Mouse (Mus musculus) T-cell, adult 2 months (primary cell): ENCODE measurements around the gene Apeh.

Experiments
- DNase-seq: peaks from one replicate; pipeline ENCODE4 v3.0.0; 2022; ENCODE audit warnings: low spot score

Apeh gene

DNA sequence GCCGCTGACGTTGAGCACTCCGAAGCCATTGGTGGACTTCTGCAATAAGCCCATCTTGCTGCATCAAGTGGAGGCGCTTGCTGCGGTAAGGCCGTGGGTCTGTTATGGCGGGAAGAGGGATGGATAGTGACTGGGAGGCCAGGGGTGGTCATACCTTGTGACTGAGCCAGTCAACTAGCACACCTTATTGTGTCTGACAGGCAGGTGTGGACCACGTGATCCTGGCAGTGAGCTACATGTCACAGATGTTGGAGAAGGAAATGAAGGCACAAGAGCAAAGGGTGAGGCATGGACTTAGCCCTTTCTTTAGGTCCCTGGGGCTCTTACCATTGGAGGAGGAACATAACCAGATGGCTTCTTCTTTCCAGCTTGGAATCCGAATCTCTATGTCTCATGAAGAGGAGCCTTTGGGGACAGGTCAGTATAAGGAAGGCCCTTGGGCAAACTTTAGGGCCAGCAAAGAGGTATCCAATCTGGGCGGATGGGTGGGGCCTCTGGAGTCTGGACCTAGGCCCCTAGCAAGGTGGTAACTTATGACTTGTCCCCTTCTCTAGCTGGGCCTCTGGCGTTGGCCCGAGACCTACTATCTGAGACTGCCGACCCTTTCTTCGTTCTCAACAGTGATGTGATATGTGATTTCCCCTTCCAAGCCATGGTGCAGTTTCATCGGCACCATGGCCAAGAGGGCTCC lies 44.7 kb downstream of the Apeh start:
- DNase-seq = peak; percentile 38

- DNase-seq = peak; percentile 97
Measured at GRCm38 (mm10) chr9:108049016-108049455, 45.4 kb downstream of the Apeh start, which contains the start of gene Gmppb. TSS of gene Gmppb (plus strand) at chr9:108049242.

DNA sequence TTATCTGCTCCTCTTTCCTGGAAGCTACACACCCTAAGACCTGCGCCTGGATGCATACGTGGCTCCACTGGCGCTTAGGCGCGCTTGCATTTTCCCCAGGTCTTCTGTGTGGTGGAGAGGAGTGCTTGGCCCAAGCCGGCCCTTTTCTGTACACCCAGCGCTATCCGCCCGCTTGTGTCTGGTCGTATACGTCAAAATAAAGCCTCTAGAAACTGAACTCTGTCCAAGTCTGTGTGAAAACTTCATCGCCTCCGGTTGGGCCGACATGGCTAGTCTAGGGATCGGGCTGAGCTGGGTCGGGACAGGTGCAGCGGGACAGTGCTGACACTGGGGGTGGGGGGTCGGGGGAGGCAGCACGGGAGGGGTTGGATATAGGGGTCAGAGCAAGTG lies 45.8 kb downstream of the Apeh start:
- DNase-seq = no peak

DNA sequence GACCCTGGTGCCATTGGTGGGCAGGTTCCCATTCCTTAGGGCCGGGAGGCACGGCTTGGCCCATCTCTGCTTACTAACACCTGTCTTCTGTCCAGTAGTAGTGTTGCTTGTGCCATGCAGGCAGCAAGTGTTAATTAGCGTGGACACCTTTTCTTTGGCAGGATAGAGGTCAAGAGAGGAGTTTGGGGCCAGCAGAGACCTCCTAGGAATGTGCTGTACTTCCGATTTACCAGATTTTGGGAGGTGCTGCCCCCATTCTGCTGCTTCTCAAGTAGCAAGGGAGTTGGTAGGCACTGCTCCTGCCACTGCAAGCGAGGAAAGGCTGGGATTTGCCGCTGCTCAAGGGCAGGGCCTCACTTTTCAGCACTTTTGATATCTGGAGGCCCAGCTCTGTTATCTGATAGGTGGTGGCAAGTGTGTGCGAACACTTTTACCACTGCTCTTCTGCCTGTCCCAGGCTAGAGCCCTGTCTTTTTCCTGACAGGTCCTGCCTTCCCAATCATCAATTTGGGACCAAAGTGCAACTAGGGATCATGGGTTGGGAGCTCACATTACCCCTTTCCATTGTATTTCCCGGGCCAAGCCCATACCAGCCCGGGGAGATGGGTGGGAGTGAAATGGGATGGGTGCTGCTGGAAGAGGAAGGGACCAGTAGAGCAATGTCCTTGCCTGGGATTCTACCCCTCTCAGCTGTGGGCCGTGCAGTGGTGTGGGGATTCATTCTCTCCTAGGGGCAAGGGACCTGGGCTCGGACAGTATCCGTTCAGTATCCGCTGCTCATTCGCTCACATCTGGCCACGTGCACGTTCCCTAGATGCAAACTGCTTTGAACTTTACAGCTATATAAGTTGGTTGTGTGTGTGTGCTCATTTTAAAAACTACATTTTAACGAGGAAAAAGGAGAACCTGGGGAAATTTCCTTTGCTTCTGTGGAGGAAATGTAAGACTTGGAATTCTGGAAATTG lies 46.5 kb downstream of the Apeh start:
- no peak for DNase-seq

- DNase-seq = no peak
Measured at GRCm38 (mm10) chr9:108046582-108046981, 47.8 kb downstream of the Apeh start.

DNA sequence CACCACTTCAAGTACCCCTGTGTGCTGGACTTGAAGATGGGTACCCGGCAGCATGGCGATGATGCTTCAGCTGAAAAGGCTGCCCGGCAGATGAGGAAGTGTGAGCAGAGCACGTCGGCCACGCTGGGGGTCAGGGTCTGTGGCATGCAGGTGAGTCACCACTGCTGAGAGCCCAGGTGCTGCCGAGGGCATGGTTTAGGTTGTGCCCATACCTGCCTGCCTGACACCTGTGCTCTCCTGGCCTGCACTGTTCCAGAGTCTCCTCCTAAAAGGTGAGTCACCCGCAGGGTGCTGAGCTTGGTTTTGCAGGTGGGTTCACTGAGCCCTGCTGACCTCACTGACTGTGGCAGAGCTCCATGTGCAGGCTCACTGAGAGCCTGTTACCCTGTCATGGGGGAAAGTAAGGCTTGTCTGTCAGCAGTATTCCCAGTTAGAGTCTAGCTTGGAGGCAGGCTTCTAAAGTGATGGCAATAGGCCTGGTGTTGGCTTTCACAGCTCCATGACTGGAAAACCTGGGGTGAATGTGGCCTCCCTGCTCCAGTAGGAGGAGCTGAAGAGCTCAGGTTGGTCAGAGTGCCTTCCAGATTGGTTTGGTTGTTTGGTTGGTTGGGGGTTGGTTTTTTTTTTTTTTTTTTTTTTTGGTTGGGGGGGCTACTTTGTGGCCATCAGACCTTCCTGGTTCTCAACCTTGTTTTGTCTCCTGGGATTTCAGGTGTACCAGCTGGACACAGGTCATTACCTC lies 49.5 kb downstream of the Apeh start:
- no peak for DNase-seq
